Mouse (Mus musculus): ENCODE measurements around the gene Irgq. TPM values are rescaled to one million over a fixed set of nuclear protein-coding genes. Genes with fewer than 3 reads are reported as not detected.
A peak's percentile ranks its signal among the peaks of the same experiment; 100 is the strongest.
"Not testable (repeated sequence)": the region's sequence is repeated elsewhere in the genome, so short reads cannot be mapped to it uniquely, and the experiment has no call there.

Irgq gene
- total RNA-seq, 1 experiment from 2014 or later = 29.5 TPM

- not testable (repeated sequence) for DNase-seq
Measured at GRCm38 (mm10) chr7:24516319-24516718, 14.2 kb upstream of the Irgq start.

- DNase-seq = no peak
Measured at GRCm38 (mm10) chr7:24517077-24517476, 13.4 kb upstream of the Irgq start.

GRCm38 (mm10) chr7:24517654-24518053, 12.8 kb upstream of the Irgq start:
- DNase-seq = no peak

GRCm38 (mm10) chr7:24519130-24519529, 11.4 kb upstream of the Irgq start:
- DNase-seq = no peak

GRCm38 (mm10) chr7:24520054-24520453, 10.4 kb upstream of the Irgq start:
- not testable (repeated sequence) for DNase-seq

GRCm38 (mm10) chr7:24522805-24523204, 7.7 kb upstream of the Irgq start:
- DNase-seq = no peak

GRCm38 (mm10) chr7:24523723-24524122, 6.8 kb upstream of the Irgq start:
- no peak for DNase-seq

GRCm38 (mm10) chr7:24524978-24525377, 5.5 kb upstream of the Irgq start:
- no peak for DNase-seq

GRCm38 (mm10) chr7:24525686-24526420, 4.6 kb upstream of the Irgq start:
- DNase-seq = no peak

- no peak for DNase-seq
Measured at GRCm38 (mm10) chr7:24528861-24529260, 1.6 kb upstream of the Irgq start.

GRCm38 (mm10) chr7:24529580-24529979, 909 bp upstream of the Irgq start:
- DNase-seq = no peak

- DNase-seq = peak; percentile 76
Measured at GRCm38 (mm10) chr7:24531211-24531971, 902 bp downstream of the Irgq start.

GRCm38 (mm10) chr7:24533031-24533571, 2.6 kb downstream of the Irgq start:
- DNase-seq = no peak

GRCm38 (mm10) chr7:24533806-24534205, 3.3 kb downstream of the Irgq start:
- no peak for DNase-seq

- no peak for DNase-seq
Measured at GRCm38 (mm10) chr7:24534301-24534700, 3.8 kb downstream of the Irgq start.

GRCm38 (mm10) chr7:24537081-24537480, 6.6 kb downstream of the Irgq start:
- no peak for DNase-seq

GRCm38 (mm10) chr7:24537591-24537990, 7.1 kb downstream of the Irgq start:
- peak; percentile 34 for DNase-seq

- DNase-seq = peak; percentile 36
Measured at GRCm38 (mm10) chr7:24538154-24538553, 7.7 kb downstream of the Irgq start.

- DNase-seq = no peak
Measured at GRCm38 (mm10) chr7:24538701-24539100, 8.2 kb downstream of the Irgq start.

GRCm38 (mm10) chr7:24539686-24540085, 9.2 kb downstream of the Irgq start:
- DNase-seq = no peak

GRCm38 (mm10) chr7:24544506-24544905, 14.0 kb downstream of the Irgq start:
- DNase-seq = no peak

GRCm38 (mm10) chr7:24546068-24546614, 15.7 kb downstream of the Irgq start, which contains the start of the genes Pinlyp and Xrcc1:
Gene Pinlyp (minus strand): TSS chr7:24546118.
Gene Xrcc1 (plus strand): TSS chr7:24546289.
- DNase-seq = no peak
